Mouse (Mus musculus) megakaryocyte, embryonic 14.5 days (primary cell): ENCODE results near the gene Gm16253.

Source experiments
- FLI1 ChIP-seq: IDR thresholded peaks from 2 replicates; pipeline ENCODE4 v1.6.1; 2012; ENCODE audit warnings: low read length, inconsistent platforms, mixed read lengths
- GATA1 ChIP-seq: IDR thresholded peaks from 3 replicates; pipeline ENCODE4 v1.6.1; 2012; ENCODE audit warnings: mixed read lengths, low read length, inconsistent platforms, borderline replicate concordance

DNA sequence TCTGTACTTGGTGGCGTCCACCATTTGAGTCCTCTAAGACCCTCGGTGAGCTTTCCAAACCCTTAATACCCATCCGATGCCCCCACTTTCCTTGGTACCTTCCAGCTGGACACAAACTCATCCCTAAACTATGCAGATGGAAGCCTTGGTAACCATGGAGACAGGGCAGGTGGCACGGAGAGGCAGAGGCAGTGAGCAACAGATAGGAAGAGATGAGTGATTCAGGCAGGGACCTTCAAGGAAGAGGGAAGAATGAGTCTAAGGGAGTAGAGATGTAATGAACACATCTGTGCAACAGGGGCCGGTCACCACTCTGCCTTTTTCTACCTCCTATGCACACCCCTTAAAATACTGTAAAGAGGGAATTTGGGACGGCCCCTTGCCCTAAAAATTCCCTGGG, 18.9 kb downstream of the Gm16253 start:
- TF ChIP-seq GATA1 (no peak), FLI1 (no peak)
